In genomic region chr7:110402092-110402491, GRCm38 (mm10) we compare ENCODE assay signal across 24 mouse cellular contexts.
DNase-seq lines count a peak whose midpoint lies in the region; ATAC-seq and TF ChIP-seq lines count a peak whose summit lies in the region.
"Had no signal": no experiment of that assay in that cellular context is flagged by ENCODE, and none has a peak within 500 bp of the region (broad histone marks: within the 10 kb centered on the region; RNA-seq: fewer than 3 reads in every experiment).

No protein-coding gene starts in this region.

- ATAC-seq in limb, embryonic 14.5 days (ENCODE audit: low FRiP score, low read depth) = no peak
- ATAC-seq: activated CD4-positive, CD25-positive, alpha-beta regulatory T cell, adult 4 months; forebrain, embryonic 14.5 days; hindbrain, embryonic 16.5 days; intestine, embryonic 15.5 days; liver, embryonic 12.5 days; midbrain, embryonic 13.5 days had no signal

- no peaks in the 10 kb centered on the region for H3K27me3 ChIP-seq in kidney, adult 2 months (replicated peaks; ENCODE audit: control insufficient read depth, insufficient read depth, low read length)
- H3K27me3 ChIP-seq in limb, embryonic 14.5 days (ENCODE audit: control insufficient read depth, insufficient read depth, low read length) = no peaks in the 10 kb centered on the region
- H3K27me3 ChIP-seq in limb, embryonic 10.5 days (ENCODE audit: low read depth, poor library complexity, severe bottlenecking) = no peaks in the 10 kb centered on the region
- H3K27me3 ChIP-seq: intestine, embryonic 15.5 days; liver, embryonic 12.5 days; midbrain, embryonic 13.5 days had no signal

- H3K9ac ChIP-seq in limb, embryonic 14.5 days (ENCODE audit: low read depth, low read length, severe bottlenecking) = no peak overlapping the region
- H3K9ac ChIP-seq: intestine, embryonic 15.5 days; liver, embryonic 12.5 days; midbrain, embryonic 13.5 days had no signal

- no peak overlapping the region for H3K4me2 ChIP-seq in limb, embryonic 14.5 days (replicated peaks; ENCODE audit: low read depth, low read length, severe bottlenecking)
- H3K4me2 ChIP-seq: intestine, embryonic 15.5 days; liver, embryonic 12.5 days; midbrain, embryonic 13.5 days had no signal

- no peaks in the 10 kb centered on the region for H3K9me3 ChIP-seq in limb, embryonic 14.5 days (ENCODE audit: control insufficient read depth, low read length)
- H3K9me3 ChIP-seq in limb, embryonic 10.5 days (replicated peaks) = no peaks in the 10 kb centered on the region
- H3K9me3 ChIP-seq: heart, embryonic 10.5 days; hindbrain, embryonic 10.5 days; intestine, embryonic 15.5 days; liver, embryonic 12.5 days; midbrain, embryonic 13.5 days had no signal

- no peak for TF ChIP-seq CTCF in kidney, adult 2 months (conservative IDR thresholded peaks at IDR 0.05; ENCODE audit: insufficient read depth, insufficient read length, low read depth, low read length)

- H3K27ac ChIP-seq in kidney, adult 2 months (ENCODE audit: insufficient read depth, low read depth, low read length) = no peak overlapping the region
- H3K27ac ChIP-seq in limb, embryonic 14.5 days (replicated peaks; ENCODE audit: low read depth, low read length) = no peak overlapping the region
- H3K27ac ChIP-seq in limb, embryonic 10.5 days = no peak overlapping the region
- H3K27ac ChIP-seq: heart, embryonic 10.5 days; hindbrain, embryonic 10.5 days; intestine, embryonic 15.5 days; liver, embryonic 12.5 days; midbrain, embryonic 13.5 days; stomach, postnatal 0 days had no signal

- H3K36me3 ChIP-seq in kidney, adult 2 months (ENCODE audit: control insufficient read depth, insufficient read depth, low read length) = no peaks in the 10 kb centered on the region
- peaks cover 6% of the 10 kb centered on the region; the same call in 1 of the 2 replicates for H3K36me3 ChIP-seq in limb, embryonic 14.5 days (ENCODE audit: control insufficient read depth, insufficient read depth, low read length)
- H3K36me3 ChIP-seq in limb, embryonic 10.5 days = peaks cover 16% of the 10 kb centered on the region
- H3K36me3 ChIP-seq: liver, embryonic 12.5 days had no signal

- no peak for TF ChIP-seq POLR2A in kidney, adult 2 months (IDR thresholded peaks at IDR 0.05; ENCODE audit: low read depth, low read length)
- TF ChIP-seq POLR2A in limb, embryonic 14.5 days (IDR thresholded peaks at IDR 0.05; ENCODE audit: borderline replicate concordance, extremely low read depth, insufficient read depth, insufficient read length) = no peak

- peak; percentile 24 for DNase-seq in kidney, adult 2 months
- no peak for DNase-seq in kidney, postnatal 4 days
- peak; percentile 32 for DNase-seq in limb, embryonic 14.5 days (ENCODE audit: low spot score)
- no peak for DNase-seq in limb, embryonic 10.5 days (ENCODE audit: low spot score)
- DNase-seq in 3T3-L1 (ENCODE audit: low read depth, low spot score) = peak; percentile 78
- DNase-seq in embryo, embryonic 10.5 days (ENCODE audit: low spot score) = peak; percentile 24
- no peak for DNase-seq in layer of hippocampus, postnatal 14 days (ENCODE audit: low spot score in 2 of 2)
- DNase-seq: adrenal gland, adult 8-10 months; cerebellum, adult 18-20 months; cerebellum, postnatal 14 days; left cerebral cortex, postnatal 4 days; lung, postnatal 10 days; thymus, adult 2 months; thymus, postnatal 4 days had no signal

- 84% methylated on average over 1 of the region's 1 CpGs for WGBS in kidney, adult 2 months
- 65% methylated on average over 1 of the region's 1 CpGs for WGBS in limb, embryonic 14.5 days
- WGBS in limb, embryonic 10.5 days = 86% methylated on average over 1 of the region's 1 CpGs

- H3K4me3 ChIP-seq in kidney, adult 2 months (ENCODE audit: insufficient read depth, low read depth, low read length) = no peak overlapping the region
- H3K4me3 ChIP-seq in limb, embryonic 14.5 days (replicated peaks; ENCODE audit: low read length) = no peak overlapping the region
- H3K4me3 ChIP-seq in limb, embryonic 10.5 days = no peak overlapping the region
- H3K4me3 ChIP-seq: erythroblast, embryonic 14.5 days; heart, embryonic 10.5 days; hindbrain, embryonic 10.5 days; intestine, embryonic 15.5 days; liver, embryonic 12.5 days; midbrain, embryonic 13.5 days had no signal

- no peaks in the 10 kb centered on the region for H3K4me1 ChIP-seq in kidney, adult 2 months (ENCODE audit: control insufficient read depth, insufficient read depth, low read length)
- H3K4me1 ChIP-seq in limb, embryonic 14.5 days (ENCODE audit: control insufficient read depth, insufficient read depth, low read length) = no peaks in the 10 kb centered on the region
- no peaks in the 10 kb centered on the region for H3K4me1 ChIP-seq in limb, embryonic 10.5 days
- H3K4me1 ChIP-seq: hindbrain, embryonic 10.5 days; intestine, embryonic 15.5 days; liver, embryonic 12.5 days; midbrain, embryonic 13.5 days had no signal

Comparison
In these comparisons a context has a peak if more than half of its experiments do, and no peak if none do; other contexts are left out.
1. DNase-seq: peak in kidney, adult 2 months (single experiment), limb, embryonic 14.5 days (single experiment), 3T3-L1 (single experiment) and embryo, embryonic 10.5 days (single experiment); none in kidney, postnatal 4 days (0 of 2), limb, embryonic 10.5 days (single experiment) and layer of hippocampus, postnatal 14 days (0 of 2).